Mouse (Mus musculus) thymus, postnatal 14 days (tissue): Measurements from ENCODE around the gene Tnr.

Source experiments
- DNase-seq: peaks from one replicate; pipeline ENCODE4 v3.0.0; 2021

Tnr gene

GRCm38 (mm10) chr1:159980355-159980754 is 456.8 kb downstream of the Tnr start:
- no peak for DNase-seq
